Mouse (Mus musculus): Measurements from ENCODE around the gene 5830473C10Rik. TPM values are rescaled to one million over a fixed set of nuclear protein-coding genes. Genes with fewer than 3 reads are reported as not detected.

The 5830473C10Rik gene
- polyA plus RNA-seq, 1 experiment: not detected

DNA sequence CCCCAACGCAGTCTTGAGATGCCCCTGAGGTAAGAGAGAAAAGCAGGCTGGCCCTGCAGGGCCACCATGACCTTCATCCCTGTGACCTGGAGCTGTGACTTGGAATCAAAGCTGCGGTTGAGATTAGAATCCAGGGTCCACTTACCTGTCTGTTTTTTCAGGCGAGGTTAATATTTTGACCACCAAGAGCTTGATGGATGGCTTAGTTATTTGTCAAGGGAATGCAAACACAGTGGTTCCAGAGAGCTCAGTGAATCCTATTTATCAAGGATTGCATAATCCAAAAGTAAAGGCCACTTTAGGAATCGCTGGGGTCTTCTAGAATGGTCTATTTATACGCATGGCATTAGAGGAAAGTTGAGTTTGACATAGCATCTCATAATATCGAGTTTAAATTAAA lies 21.3 kb downstream of the 5830473C10Rik start:
- TF ChIP-seq POLR2A (IDR thresholded peaks at IDR 0.05; ENCODE audit: borderline replicate concordance, insufficient read depth, low read length): no peak
- no peak for TF ChIP-seq CTCF (IDR thresholded peaks at IDR 0.05; ENCODE audit: borderline replicate concordance, insufficient read depth, low read depth, low read length)
- DNase-seq: no peak
- H3K4me1 ChIP-seq (ENCODE audit: control insufficient read depth, insufficient read depth, low read length): no peaks in the 10 kb centered on the region
- H3K27ac ChIP-seq (ENCODE audit: insufficient read depth, low read length): no peak overlapping the region
- no peak overlapping the region for H3K4me3 ChIP-seq (replicated peaks; ENCODE audit: insufficient read depth, low read depth, low read length)
- no peaks in the 10 kb centered on the region for H3K27me3 ChIP-seq (ENCODE audit: control insufficient read depth, insufficient read depth, low read length)
- WGBS: 91% methylated on average over 6 of the region's 6 CpGs

DNA sequence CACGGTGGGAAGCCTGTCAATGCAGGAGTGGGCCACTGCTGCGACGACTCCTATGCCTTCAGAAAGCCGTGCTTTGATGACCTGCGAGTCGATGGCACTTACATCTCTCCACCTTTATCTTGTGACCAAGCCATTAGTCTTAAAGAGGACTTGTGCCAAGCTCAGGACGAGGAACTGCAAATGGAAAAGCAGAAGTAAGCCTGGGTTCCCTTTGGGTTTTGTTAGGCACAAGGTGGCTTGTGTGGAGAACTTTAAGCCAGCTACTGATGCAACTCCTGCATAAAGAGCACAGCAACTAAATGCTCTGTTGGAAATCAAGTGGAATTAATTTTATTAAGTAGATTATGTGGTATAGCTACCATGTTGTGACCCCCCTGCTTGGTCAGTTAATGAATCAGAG lies 23.9 kb downstream of the 5830473C10Rik start:
- TF ChIP-seq CTCF (IDR thresholded peaks at IDR 0.05; ENCODE audit: borderline replicate concordance, insufficient read depth, low read depth, low read length) (no peak), POLR2A (IDR thresholded peaks at IDR 0.05; ENCODE audit: borderline replicate concordance, insufficient read depth, low read length) (no peak)
- 71% methylated on average over 7 of the region's 7 CpGs for WGBS
- Histone ChIP-seq H3K27me3 (ENCODE audit: control insufficient read depth, insufficient read depth, low read length) (no peaks in the 10 kb centered on the region), H3K4me3 (replicated peaks; ENCODE audit: insufficient read depth, low read depth, low read length) (no peak overlapping the region), H3K4me1 (ENCODE audit: control insufficient read depth, insufficient read depth, low read length) (no peaks in the 10 kb centered on the region), H3K27ac (ENCODE audit: insufficient read depth, low read length) (no peak overlapping the region)
- no peak for DNase-seq

DNA sequence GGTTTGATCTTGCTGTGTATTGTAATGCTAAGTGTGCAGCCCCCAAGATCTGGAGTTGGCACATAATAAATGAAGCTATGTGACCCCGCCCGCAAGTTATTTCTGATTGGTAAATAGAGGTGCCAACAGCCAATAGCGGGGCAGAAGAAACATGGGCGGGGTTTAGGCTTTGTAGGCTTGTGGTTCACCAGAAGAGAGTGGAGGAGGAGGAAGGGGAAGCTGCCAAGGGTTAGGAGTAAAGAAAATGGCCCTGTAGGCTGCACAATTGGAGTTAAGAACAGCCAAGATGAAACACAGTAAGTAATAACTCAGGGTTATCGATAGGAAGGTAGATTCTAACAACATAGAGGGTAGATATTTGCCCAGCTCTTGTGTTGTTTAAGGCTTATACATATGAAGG lies 25.6 kb downstream of the 5830473C10Rik start:
- no peaks in the 10 kb centered on the region for H3K27me3 ChIP-seq (ENCODE audit: control insufficient read depth, insufficient read depth, low read length)
- H3K27ac ChIP-seq (ENCODE audit: insufficient read depth, low read length): no peak overlapping the region
- TF ChIP-seq POLR2A (IDR thresholded peaks at IDR 0.05; ENCODE audit: borderline replicate concordance, insufficient read depth, low read length) (no peak), CTCF (IDR thresholded peaks at IDR 0.05; ENCODE audit: borderline replicate concordance, insufficient read depth, low read depth, low read length) (no peak)
- no peak for DNase-seq
- no peak overlapping the region for H3K4me3 ChIP-seq (replicated peaks; ENCODE audit: insufficient read depth, low read depth, low read length)
- H3K4me1 ChIP-seq (ENCODE audit: control insufficient read depth, insufficient read depth, low read length): no peaks in the 10 kb centered on the region
- 84% methylated on average over 5 of the region's 5 CpGs for WGBS

DNA sequence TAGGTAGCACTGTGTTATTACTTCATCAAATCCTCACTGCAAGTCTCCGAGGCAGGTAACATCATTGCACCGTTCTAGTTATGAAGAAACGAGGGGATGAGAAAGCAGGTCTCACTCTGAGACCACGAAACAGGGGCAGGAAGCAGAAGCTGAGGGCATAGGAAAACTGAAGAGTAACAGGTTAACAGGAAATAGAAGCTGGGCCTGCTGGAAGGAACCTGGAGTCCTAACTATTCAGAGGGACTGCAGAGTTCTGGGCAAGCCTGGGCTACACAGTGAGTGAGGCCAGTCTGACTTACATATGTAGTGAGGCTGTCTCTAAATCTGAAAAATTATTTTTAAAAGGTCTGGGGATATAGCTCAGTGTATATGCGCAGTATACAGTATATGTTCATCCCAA lies 27.2 kb downstream of the 5830473C10Rik start:
- Histone ChIP-seq H3K4me1 (ENCODE audit: control insufficient read depth, insufficient read depth, low read length) (no peaks in the 10 kb centered on the region), H3K27ac (ENCODE audit: insufficient read depth, low read length) (no peak overlapping the region), H3K27me3 (ENCODE audit: control insufficient read depth, insufficient read depth, low read length) (no peaks in the 10 kb centered on the region), H3K4me3 (replicated peaks; ENCODE audit: insufficient read depth, low read depth, low read length) (no peak overlapping the region)
- no peak for TF ChIP-seq CTCF (IDR thresholded peaks at IDR 0.05; ENCODE audit: borderline replicate concordance, insufficient read depth, low read depth, low read length)
- TF ChIP-seq POLR2A (IDR thresholded peaks at IDR 0.05; ENCODE audit: borderline replicate concordance, insufficient read depth, low read length): no peak
- DNase-seq: no peak
- WGBS: 96% methylated on average over 5 of the region's 5 CpGs

DNA sequence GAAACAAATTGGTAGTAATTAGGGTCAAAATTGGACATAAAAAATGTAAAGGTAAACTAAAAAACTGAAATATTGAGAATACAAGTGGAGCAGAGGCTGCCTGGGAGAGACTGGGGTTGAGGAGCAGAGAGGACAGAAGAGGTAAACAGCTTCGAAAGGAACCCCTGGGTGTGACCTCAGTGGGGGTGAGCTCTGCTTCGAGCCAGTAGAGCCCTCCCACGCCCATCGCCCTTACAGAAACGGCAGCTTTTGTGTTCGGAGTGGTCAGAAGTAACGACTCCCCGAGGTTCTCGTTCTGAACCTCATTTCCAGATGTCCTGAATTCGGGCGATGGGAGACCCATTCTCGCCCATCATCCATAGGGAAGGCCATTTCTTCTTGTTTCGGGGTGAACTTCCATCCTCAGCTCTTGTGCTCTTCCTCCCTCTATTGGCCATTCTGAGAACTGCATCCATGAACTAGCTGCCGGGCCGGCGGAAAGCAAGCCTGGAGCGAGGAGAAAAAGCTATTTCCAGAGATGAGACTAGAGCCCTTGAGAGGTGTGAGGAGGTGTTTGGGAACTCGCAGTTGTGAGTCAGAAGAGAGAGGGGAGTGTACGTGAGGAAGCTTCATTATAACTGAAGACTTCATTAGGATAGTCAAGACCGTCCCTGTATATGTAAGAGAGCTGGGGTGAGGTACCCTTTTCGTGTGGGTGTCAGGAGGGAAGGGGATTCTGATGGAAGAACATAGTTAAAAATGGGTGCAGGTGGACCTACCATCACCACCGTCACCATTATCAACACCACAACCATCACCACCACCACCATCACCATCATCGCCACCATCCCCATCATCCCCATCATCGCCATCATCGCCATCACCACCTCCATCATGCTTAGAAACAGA lies 28.0 kb downstream of the 5830473C10Rik start:
- WGBS: 22% methylated on average over 25 of the region's 25 CpGs
- H3K27ac ChIP-seq (ENCODE audit: insufficient read depth, low read length): no peak overlapping the region

DNA sequence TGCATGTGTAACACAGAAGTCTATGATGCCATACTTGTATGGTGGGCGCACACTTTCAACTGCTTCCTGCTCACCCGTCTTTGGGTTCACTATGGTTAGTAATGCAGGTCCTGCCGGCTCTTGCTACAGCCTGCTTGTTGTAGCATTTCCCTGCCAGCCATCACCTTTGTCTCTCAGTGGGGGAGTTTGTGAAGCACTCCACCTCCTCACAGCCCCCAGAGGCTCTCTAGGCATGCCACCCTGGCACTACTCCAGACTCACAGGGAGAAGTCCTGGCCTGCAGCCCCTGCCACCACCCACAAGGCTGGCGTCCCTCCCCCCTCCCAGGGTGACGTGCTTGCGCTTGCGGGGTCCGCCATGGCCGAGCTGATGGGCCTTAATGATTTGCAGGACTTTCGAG lies 29.8 kb downstream of the 5830473C10Rik start:
- WGBS: 58% methylated on average over 10 of the region's 10 CpGs
- no peak for TF ChIP-seq POLR2A (IDR thresholded peaks at IDR 0.05; ENCODE audit: borderline replicate concordance, insufficient read depth, low read length)
- no peak for TF ChIP-seq CTCF (IDR thresholded peaks at IDR 0.05; ENCODE audit: borderline replicate concordance, insufficient read depth, low read depth, low read length)

More for the DNA sequence above, 28.0 kb downstream of the 5830473C10Rik start:
- Histone ChIP-seq H3K27me3 (ENCODE audit: control insufficient read depth, insufficient read depth, low read length) (no peaks in the 10 kb centered on the region), H3K4me3 (replicated peaks; ENCODE audit: insufficient read depth, low read depth, low read length) (peak overlapping the region; percentile 48), H3K4me1 (ENCODE audit: control insufficient read depth, insufficient read depth, low read length) (no peaks in the 10 kb centered on the region)
- peak; percentile 57 to 65 for DNase-seq
- TF ChIP-seq CTCF (IDR thresholded peaks at IDR 0.05; ENCODE audit: borderline replicate concordance, insufficient read depth, low read depth, low read length) (peak; percentile 77), POLR2A (IDR thresholded peaks at IDR 0.05; ENCODE audit: borderline replicate concordance, insufficient read depth, low read length) (no peak)

DNA sequence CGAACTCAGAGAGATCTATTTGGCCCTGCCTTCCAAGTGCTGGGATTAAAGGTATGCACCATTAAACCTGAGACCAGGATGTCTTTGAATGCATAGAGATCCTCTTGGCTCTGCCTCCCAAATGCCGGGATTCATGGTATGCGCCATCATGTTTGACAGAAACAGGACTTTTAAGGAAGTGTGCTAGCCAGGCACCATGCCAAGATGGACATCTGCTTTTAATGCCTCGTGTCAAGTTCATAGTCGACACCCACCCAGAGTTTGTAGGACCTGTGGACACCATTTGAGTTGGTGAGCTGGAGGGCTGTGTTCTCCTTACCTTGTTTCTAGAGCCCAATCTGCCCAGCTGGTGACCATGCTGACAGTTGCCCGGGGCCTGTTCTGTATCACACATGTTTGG lies 31.0 kb downstream of the 5830473C10Rik start:
- no peak overlapping the region for H3K27ac ChIP-seq (ENCODE audit: insufficient read depth, low read length)
- WGBS: 35% methylated on average over 6 of the region's 6 CpGs
- no peaks in the 10 kb centered on the region for H3K27me3 ChIP-seq (ENCODE audit: control insufficient read depth, insufficient read depth, low read length)
- no peak overlapping the region for H3K4me3 ChIP-seq (replicated peaks; ENCODE audit: insufficient read depth, low read depth, low read length)
- no peaks in the 10 kb centered on the region for H3K4me1 ChIP-seq (ENCODE audit: control insufficient read depth, insufficient read depth, low read length)
- TF ChIP-seq CTCF (IDR thresholded peaks at IDR 0.05; ENCODE audit: borderline replicate concordance, insufficient read depth, low read depth, low read length) (no peak), POLR2A (IDR thresholded peaks at IDR 0.05; ENCODE audit: borderline replicate concordance, insufficient read depth, low read length) (no peak)
- no peak for DNase-seq

More for the DNA sequence above, 29.8 kb downstream of the 5830473C10Rik start:
- H3K27ac ChIP-seq (ENCODE audit: insufficient read depth, low read length): no peak overlapping the region
- H3K27me3 ChIP-seq (ENCODE audit: control insufficient read depth, insufficient read depth, low read length): no peaks in the 10 kb centered on the region
- DNase-seq: no peak
- no peak overlapping the region for H3K4me3 ChIP-seq (replicated peaks; ENCODE audit: insufficient read depth, low read depth, low read length)
- H3K4me1 ChIP-seq (ENCODE audit: control insufficient read depth, insufficient read depth, low read length): no peaks in the 10 kb centered on the region

- Histone ChIP-seq H3K27me3 (ENCODE audit: control insufficient read depth, insufficient read depth, low read length) (no peaks in the 10 kb centered on the region), H3K27ac (ENCODE audit: insufficient read depth, low read length) (no peak overlapping the region), H3K4me3 (replicated peaks; ENCODE audit: insufficient read depth, low read depth, low read length) (no peak overlapping the region), H3K4me1 (ENCODE audit: control insufficient read depth, insufficient read depth, low read length) (no peaks in the 10 kb centered on the region)
- DNase-seq: no peak
- 82% methylated on average over 13 of the region's 13 CpGs for WGBS
- TF ChIP-seq POLR2A (IDR thresholded peaks at IDR 0.05; ENCODE audit: borderline replicate concordance, insufficient read depth, low read length): no peak
- no peak for TF ChIP-seq CTCF (IDR thresholded peaks at IDR 0.05; ENCODE audit: borderline replicate concordance, insufficient read depth, low read depth, low read length)
Observed at GRCm38 (mm10) chr5:90594945-90595344, 34.0 kb downstream of the 5830473C10Rik start.
